Mouse (Mus musculus): ENCODE results near the gene Dus1l. TPM values are rescaled to one million over a fixed set of nuclear protein-coding genes. Genes with fewer than 3 reads are reported as not detected.
"Not testable (repeated sequence)": the region's sequence is repeated elsewhere in the genome, so short reads cannot be mapped to it uniquely, and the experiment has no call there.

Gene Dus1l
- polyA plus RNA-seq, 1 experiment from 2014 or later, result 66.0 TPM

GRCm38 (mm10) chr11:120796614-120796946, 377 bp upstream of the Dus1l start:
- H3K4me2 ChIP-seq (ENCODE audit: low read length), result peak overlapping the region; percentile 26; the same call in 1 of the 2 replicates
- WGBS, result 21% methylated on average over 8 of the region's 8 CpGs
- no peaks in the 10 kb centered on the region for H3K9me3 ChIP-seq (replicated peaks; ENCODE audit: low read length)
- no peak for TF ChIP-seq CTCF (IDR thresholded peaks at IDR 0.05; ENCODE audit: low read depth)
- H3K4me3 ChIP-seq (replicated peaks; ENCODE audit: low read depth, low read length), result no peak overlapping the region
- ATAC-seq (replicated peaks; ENCODE audit: low FRiP score, low read depth) (no peak), DNase-seq (ENCODE audit: low spot score) (no peak)
- H3K27ac ChIP-seq, result peak overlapping the region; percentile 81
- H3K9ac ChIP-seq (ENCODE audit: low read depth, low read length), result peak overlapping the region; percentile 97
- H3K27me3 ChIP-seq (ENCODE audit: insufficient read depth, low read length), result no peaks in the 10 kb centered on the region
- H3K4me1 ChIP-seq (replicated peaks; ENCODE audit: insufficient read depth, low read length), result no peaks in the 10 kb centered on the region; the same call in 1 of the 2 replicates
- H3K36me3 ChIP-seq (ENCODE audit: insufficient read depth, low read length), result peaks cover 18% of the 10 kb centered on the region; the same call in 1 of the 2 replicates

- ATAC-seq (replicated peaks; ENCODE audit: low FRiP score, low read depth), result no peak
- Histone ChIP-seq H3K9me3 (replicated peaks; ENCODE audit: low read length) (no peaks in the 10 kb centered on the region), H3K9ac (ENCODE audit: low read depth, low read length) (no peak overlapping the region), H3K27ac (no peak overlapping the region), H3K36me3 (ENCODE audit: insufficient read depth, low read length) (peaks cover 47% of the 10 kb centered on the region), H3K4me1 (replicated peaks; ENCODE audit: insufficient read depth, low read length) (no peaks in the 10 kb centered on the region; the same call in 1 of the 2 replicates), H3K4me3 (replicated peaks; ENCODE audit: low read depth, low read length) (no peak overlapping the region), H3K27me3 (ENCODE audit: insufficient read depth, low read length) (no peaks in the 10 kb centered on the region), H3K4me2 (ENCODE audit: low read length) (no peak overlapping the region)
- TF ChIP-seq CTCF (IDR thresholded peaks at IDR 0.05; ENCODE audit: low read depth), result no peak
- WGBS, result 93% methylated on average over 9 of the region's 9 CpGs
- no peak for DNase-seq (ENCODE audit: low spot score)
Measured at GRCm38 (mm10) chr11:120792652-120793051, 3.6 kb downstream of the Dus1l start.

GRCm38 (mm10) chr11:120789810-120790209, 6.4 kb downstream of the Dus1l start:
- no peak; the same call in 1 of the 2 replicates for TF ChIP-seq CTCF (IDR thresholded peaks at IDR 0.05; ENCODE audit: low read depth)
- H3K27ac ChIP-seq, result no peak overlapping the region
- no peak overlapping the region for H3K4me3 ChIP-seq (replicated peaks; ENCODE audit: low read depth, low read length)
- H3K9ac ChIP-seq (ENCODE audit: low read depth, low read length), result no peak overlapping the region
- ATAC-seq (replicated peaks; ENCODE audit: low FRiP score, low read depth), result no peak
- 77% methylated on average over 3 of the region's 3 CpGs for WGBS
- peaks cover 6% of the 10 kb centered on the region; the same call in 1 of the 2 replicates for H3K4me1 ChIP-seq (replicated peaks; ENCODE audit: insufficient read depth, low read length)
- H3K36me3 ChIP-seq (ENCODE audit: insufficient read depth, low read length), result peaks cover 60% of the 10 kb centered on the region
- H3K27me3 ChIP-seq (ENCODE audit: insufficient read depth, low read length), result no peaks in the 10 kb centered on the region
- no peak overlapping the region for H3K4me2 ChIP-seq (ENCODE audit: low read length)
- H3K9me3 ChIP-seq (replicated peaks; ENCODE audit: low read length), result no peaks in the 10 kb centered on the region
- DNase-seq (ENCODE audit: low spot score), result no peak

- Histone ChIP-seq H3K36me3 (ENCODE audit: insufficient read depth, low read length) (peaks cover 60% of the 10 kb centered on the region), H3K4me1 (replicated peaks; ENCODE audit: insufficient read depth, low read length) (peaks cover 7% of the 10 kb centered on the region; the same call in 1 of the 2 replicates), H3K4me2 (ENCODE audit: low read length) (no peak overlapping the region), H3K27ac (no peak overlapping the region), H3K9me3 (replicated peaks; ENCODE audit: low read length) (no peaks in the 10 kb centered on the region), H3K4me3 (replicated peaks; ENCODE audit: low read depth, low read length) (no peak overlapping the region), H3K27me3 (ENCODE audit: insufficient read depth, low read length) (no peaks in the 10 kb centered on the region), H3K9ac (ENCODE audit: low read depth, low read length) (no peak overlapping the region)
- DNase-seq (ENCODE audit: low spot score) (no peak), ATAC-seq (replicated peaks; ENCODE audit: low FRiP score, low read depth) (no peak)
- WGBS, result 84% methylated on average over 4 of the region's 4 CpGs
- TF ChIP-seq CTCF (IDR thresholded peaks at IDR 0.05; ENCODE audit: low read depth), result no peak
Measured at GRCm38 (mm10) chr11:120789355-120789754, 6.8 kb downstream of the Dus1l start.

GRCm38 (mm10) chr11:120788460-120788859, 7.7 kb downstream of the Dus1l start:
- not testable (repeated sequence) for H3K9ac ChIP-seq (ENCODE audit: low read depth, low read length); H3K27me3 ChIP-seq (ENCODE audit: insufficient read depth, low read length); DNase-seq (ENCODE audit: low spot score); H3K4me2 ChIP-seq (ENCODE audit: low read length); H3K9me3 ChIP-seq (replicated peaks; ENCODE audit: low read length); H3K4me3 ChIP-seq (replicated peaks; ENCODE audit: low read depth, low read length); H3K4me1 ChIP-seq (replicated peaks; ENCODE audit: insufficient read depth, low read length); H3K27ac ChIP-seq
- 61% methylated on average over 9 of the region's 10 CpGs for WGBS
- ATAC-seq (replicated peaks; ENCODE audit: low FRiP score, low read depth), result peak; percentile 50
- peaks cover 60% of the 10 kb centered on the region for H3K36me3 ChIP-seq (ENCODE audit: insufficient read depth, low read length)

GRCm38 (mm10) chr11:120785145-120785544, 11.1 kb downstream of the Dus1l start:
- DNase-seq (ENCODE audit: low spot score), result no peak
- Histone ChIP-seq H3K9ac (ENCODE audit: low read depth, low read length) (peak overlapping the region; percentile 78), H3K27me3 (ENCODE audit: insufficient read depth, low read length) (no peaks in the 10 kb centered on the region), H3K36me3 (ENCODE audit: insufficient read depth, low read length) (peaks cover 29% of the 10 kb centered on the region), H3K9me3 (replicated peaks; ENCODE audit: low read length) (no peaks in the 10 kb centered on the region), H3K4me2 (ENCODE audit: low read length) (peak overlapping the region; percentile 96), H3K4me1 (replicated peaks; ENCODE audit: insufficient read depth, low read length) (peaks cover 10% of the 10 kb centered on the region; the same call in 1 of the 2 replicates), H3K4me3 (replicated peaks; ENCODE audit: low read depth, low read length) (peak overlapping the region; percentile 86), H3K27ac (no peak overlapping the region)
- WGBS, result 33% methylated on average over 9 of the region's 9 CpGs
- no peak for TF ChIP-seq CTCF (IDR thresholded peaks at IDR 0.05; ENCODE audit: low read depth)
- no peak for ATAC-seq (replicated peaks; ENCODE audit: low FRiP score, low read depth)

Data from kidney, postnatal 0 days (tissue).